Mouse (Mus musculus) left cerebral cortex, postnatal 25 days (tissue): ENCODE results near the gene Oxt. TPM values are rescaled to one million over a fixed set of nuclear protein-coding genes. Genes with fewer than 3 reads are reported as not detected.
A peak's percentile ranks its signal among the peaks of the same experiment; 100 is the strongest.

Experiments used
- DNase-seq, 2 experiments: peaks; one replicate each; pipeline ENCODE4 v3.0.0; 2022; ENCODE audit warnings: low spot score in 2 of 2, mixed read lengths in 1 of 2
- intact Hi-C: fragments of 180-260 bp; cut with DNase I; formaldehyde crosslinking; loops from one replicate; pipeline ENCODE4 v1.15.1; 2025
- total RNA-seq, 2 experiments: library from RNA; stranded (reverse); gene quantifications; 2 replicates each; pipeline ENCODE4 v1.2.3; 2021

The Oxt gene
- total RNA-seq, result 1 to 10 TPM; 1.9 to 2.2 TPM

GRCm38 (mm10) chr2:130575873-130576272 lies at the start of gene Oxt:
TSS of gene Oxt (plus strand) at chr2:130576173.
- DNase-seq, result no peak
- intact Hi-C loops, result no loop called here

GRCm38 (mm10) chr2:130528457-130528856 lies 47.5 kb upstream of the Oxt start:
- intact Hi-C loops, result no loop called here
- DNase-seq, result no peak

- intact Hi-C loops, result no loop called here
- DNase-seq, result no peak
These were observed 46.7 kb upstream of the Oxt start for GRCm38 (mm10) chr2:130529290-130529689.

GRCm38 (mm10) chr2:130529925-130530324 lies 46.0 kb upstream of the Oxt start:
- intact Hi-C loops, result loop anchor here (10.0 kb wide), 1 partner anchor 235 kb away; the partner anchor contains the start of gene Ebf4
- no peak for DNase-seq

GRCm38 (mm10) chr2:130532201-130532600 lies 43.8 kb upstream of the Oxt start:
- intact Hi-C loops, result loop anchor here (10.0 kb wide), 1 partner anchor 237 kb away; the partner anchor contains the start of gene Ebf4
- no peak for DNase-seq

GRCm38 (mm10) chr2:130535017-130535416 lies 41.0 kb upstream of the Oxt start:
- intact Hi-C loops, result loop anchor here (10.0 kb wide), 1 partner anchor 240 kb away; the partner anchor contains the start of gene Ebf4
- DNase-seq, result no peak

- DNase-seq, result no peak
- intact Hi-C loops, result loop anchor here (10.0 kb wide), 1 partner anchor 242 kb away; the partner anchor contains the start of gene Ebf4
These were observed 39.1 kb upstream of the Oxt start for GRCm38 (mm10) chr2:130536890-130537289.

GRCm38 (mm10) chr2:130538876-130539546 lies 37.0 kb upstream of the Oxt start:
- intact Hi-C loops, result loop anchor here (10.0 kb wide), 1 partner anchor 244 kb away; the partner anchor contains the start of gene Ebf4
- DNase-seq, result no peak

- no peak for DNase-seq
- intact Hi-C loops, result no loop called here
These were observed 35.7 kb upstream of the Oxt start for GRCm38 (mm10) chr2:130540266-130540665.

- DNase-seq, result no peak
- intact Hi-C loops, result no loop called here
These were observed 29.0 kb upstream of the Oxt start for GRCm38 (mm10) chr2:130546957-130547356.

- intact Hi-C loops, result no loop called here
- no peak for DNase-seq
These were observed 21.1 kb upstream of the Oxt start for GRCm38 (mm10) chr2:130554841-130555240.

- intact Hi-C loops, result no loop called here
- no peak for DNase-seq
These were observed 19.7 kb upstream of the Oxt start for GRCm38 (mm10) chr2:130556292-130556691.

GRCm38 (mm10) chr2:130557462-130557861 lies 18.5 kb upstream of the Oxt start:
- DNase-seq, result no peak
- intact Hi-C loops, result no loop called here

- intact Hi-C loops, result no loop called here
- DNase-seq, result no peak
These were observed 18.0 kb upstream of the Oxt start for GRCm38 (mm10) chr2:130558015-130558414.

- intact Hi-C loops, result loop anchor here (5.0 kb wide), 2 partner anchors 104 to 111 kb away; partner anchors contain the start of genes Itpa and Ptpra
- peak; percentile 93 to 97 for DNase-seq
These were observed 12.5 kb upstream of the Oxt start, which contains the start of gene Mrps26 for GRCm38 (mm10) chr2:130563212-130564055. TSS of gene Mrps26 (plus strand) at chr2:130563742.

- DNase-seq, result no peak
- intact Hi-C loops, result loop anchor here (5.0 kb wide), 2 partner anchors 103 to 112 kb away; partner anchors contain the start of genes Itpa and Ptpra
These were observed 11.9 kb upstream of the Oxt start for GRCm38 (mm10) chr2:130564063-130564462.

GRCm38 (mm10) chr2:130564983-130565382 lies 11.0 kb upstream of the Oxt start:
- DNase-seq, result no peak

GRCm38 (mm10) chr2:130568921-130569320 lies 7.1 kb upstream of the Oxt start:
- no peak for DNase-seq
- intact Hi-C loops, result no loop called here

More at GRCm38 (mm10) chr2:130564983-130565382, 11.0 kb upstream of the Oxt start:
- intact Hi-C loops, result loop anchor here (5.0 kb wide), 2 partner anchors 102 to 113 kb away; partner anchors contain the start of genes Itpa and Ptpra

GRCm38 (mm10) chr2:130569926-130570325 lies 6.0 kb upstream of the Oxt start:
- intact Hi-C loops, result no loop called here
- DNase-seq, result no peak

GRCm38 (mm10) chr2:130574960-130575359 lies 1.0 kb upstream of the Oxt start:
- intact Hi-C loops, result no loop called here

More at GRCm38 (mm10) chr2:130574960-130575359, 1.0 kb upstream of the Oxt start:
- no peak for DNase-seq
